Mouse (Mus musculus): ENCODE measurements at regions not wholly inside any gene's neighbourhood (a gene's known extent, or its start where the extent isn't known, plus 50 kb on each side); places are given as distances from the start of the nearest gene placed in this dataset.
"Not testable (repeated sequence)": the region's sequence is repeated elsewhere in the genome, so short reads cannot be mapped to it uniquely, and the experiment has no call there.

DNA sequence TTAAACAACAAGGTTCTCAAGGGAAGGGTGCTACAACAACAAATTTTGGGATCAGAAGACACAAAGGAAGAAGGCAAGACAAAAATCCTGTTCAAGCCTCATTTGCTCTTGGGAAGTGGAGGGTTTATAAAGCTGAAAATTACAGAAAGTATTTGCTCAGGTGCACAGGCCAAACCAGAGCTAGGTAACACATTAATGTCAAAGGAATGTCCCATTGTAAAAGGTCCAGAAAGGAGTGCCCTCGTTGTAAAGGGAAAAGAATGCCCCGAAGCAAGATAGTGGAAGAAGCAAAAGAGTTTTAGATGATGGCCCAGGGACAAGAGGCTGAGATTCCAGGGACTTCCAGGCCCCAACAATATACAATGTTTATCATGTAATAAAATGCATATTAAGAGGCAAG is 317.3 kb downstream of the Car8 start:
- DNase-seq (ENCODE audit: low spot score in 2 of 2) = no peak

DNA sequence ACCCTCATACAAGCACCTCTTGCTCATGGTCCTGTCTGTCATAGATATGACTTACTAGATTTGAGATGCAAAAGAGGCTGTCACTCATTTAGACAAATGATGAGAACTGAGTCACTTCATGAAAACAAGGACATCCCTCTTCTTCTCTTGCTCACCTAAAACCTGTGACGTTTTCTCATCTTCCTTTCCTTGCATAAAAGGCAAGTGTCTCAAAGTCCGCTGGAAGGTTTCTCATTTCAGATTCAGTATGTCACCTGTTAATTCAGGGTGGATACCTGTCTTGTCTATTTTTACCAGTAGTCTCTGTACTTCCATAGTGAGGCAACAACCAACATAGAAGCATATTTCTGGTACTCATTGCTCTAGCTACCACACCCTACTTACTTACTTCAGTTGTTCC is 325.6 kb downstream of the Car8 start:
- no peak for DNase-seq (ENCODE audit: low spot score in 2 of 2)

DNA sequence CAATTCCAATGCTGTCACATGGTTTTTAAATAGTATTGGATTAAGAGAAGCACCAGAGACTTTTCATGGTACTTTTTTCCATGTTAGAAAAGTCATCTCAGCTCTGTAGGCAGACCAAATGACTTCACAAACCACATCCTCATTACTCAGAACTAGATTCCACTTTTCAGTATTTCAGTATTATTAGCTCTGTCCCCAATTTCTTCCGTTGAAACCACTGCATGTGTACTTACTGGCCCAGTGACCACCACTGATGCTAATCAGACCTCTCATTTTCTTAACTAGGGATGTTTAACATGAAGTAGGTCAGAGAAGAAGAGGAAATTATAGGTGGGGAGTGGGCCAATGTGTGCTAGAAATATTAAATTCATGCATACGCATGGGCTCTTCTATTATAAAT is 326.2 kb downstream of the Car8 start:
- no peak for DNase-seq (ENCODE audit: low spot score in 2 of 2)

DNA sequence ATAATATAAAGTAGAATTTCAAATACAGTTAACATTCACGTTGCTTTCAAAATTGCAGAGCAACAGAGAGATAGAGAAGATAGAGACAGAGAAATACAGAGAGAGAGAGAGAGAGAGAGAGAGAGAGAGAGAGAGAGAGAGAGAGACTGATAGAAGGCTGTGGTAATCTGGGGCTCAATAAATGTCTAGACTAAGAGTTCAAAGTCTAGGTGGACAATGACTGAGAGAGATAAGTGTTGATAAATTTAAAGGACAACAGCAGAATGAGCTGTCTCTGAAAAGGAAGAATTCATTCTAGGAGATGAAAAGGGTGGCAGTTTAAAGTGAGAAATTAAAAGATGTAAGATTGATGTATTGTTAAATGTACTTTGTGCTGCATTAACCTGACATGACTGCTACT is 335.7 kb downstream of the Car8 start:
- no peak for DNase-seq (ENCODE audit: low spot score in 2 of 2)

DNA sequence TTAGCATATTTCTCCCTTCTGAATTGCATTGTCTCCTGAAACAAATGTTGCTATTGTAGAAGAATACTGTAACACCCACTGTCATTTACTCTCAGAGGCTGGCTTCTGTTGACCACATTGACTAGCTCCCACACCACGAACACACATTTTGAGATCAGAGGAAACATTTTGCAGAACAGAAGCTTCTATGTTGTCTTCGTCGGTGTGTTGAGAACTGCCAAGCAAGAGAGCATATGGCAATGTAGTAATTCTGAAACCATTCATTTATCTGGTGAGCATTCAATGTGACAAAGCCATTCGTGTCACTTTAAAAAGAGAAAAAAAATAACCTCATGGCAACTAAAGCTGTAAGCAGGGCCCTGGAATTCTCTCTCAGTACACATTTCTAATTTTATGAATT is 343.9 kb downstream of the Car8 start:
- DNase-seq (ENCODE audit: low spot score in 2 of 2) = no peak

DNA sequence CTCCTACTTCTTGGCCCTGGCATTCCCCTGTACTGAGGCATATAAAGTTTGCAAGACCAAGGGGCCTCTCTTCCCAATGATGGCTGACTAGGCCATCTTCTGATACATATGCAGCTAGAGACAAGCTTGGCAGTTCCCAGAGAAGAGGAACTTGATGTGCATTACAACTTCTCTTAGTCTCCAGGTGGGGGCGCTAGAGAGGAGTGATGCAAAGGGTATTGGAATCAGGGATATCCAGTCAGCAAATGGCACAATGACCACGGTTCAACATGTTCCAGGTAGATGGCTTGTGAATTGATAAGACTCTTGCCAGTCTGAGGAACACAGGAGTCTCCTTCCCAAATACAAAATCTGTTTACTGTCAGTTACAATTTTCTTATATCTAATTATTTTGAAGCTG is 347.7 kb downstream of the Car8 start:
- DNase-seq (ENCODE audit: low spot score in 2 of 2) = no peak

DNA sequence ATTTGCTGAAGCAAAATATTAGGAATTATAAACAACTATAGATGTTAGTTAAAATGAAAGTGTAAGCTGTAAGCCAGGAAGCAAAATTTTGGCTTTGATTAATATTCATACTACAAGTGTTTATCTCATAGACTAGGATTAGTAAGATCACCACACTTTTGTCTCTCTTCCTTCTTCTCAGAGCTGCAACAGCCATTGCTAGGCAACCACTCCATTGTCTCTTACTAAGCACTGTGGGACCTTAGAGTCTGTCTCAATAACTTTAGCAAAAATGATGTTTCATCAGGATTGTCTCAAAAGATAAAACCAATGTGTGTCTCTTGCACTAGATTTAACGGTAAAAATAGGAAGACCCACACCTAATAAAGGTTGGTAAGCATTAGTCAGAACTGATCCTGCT is 384.3 kb downstream of the Car8 start:
- DNase-seq (ENCODE audit: low spot score in 2 of 2) = no peak

DNA sequence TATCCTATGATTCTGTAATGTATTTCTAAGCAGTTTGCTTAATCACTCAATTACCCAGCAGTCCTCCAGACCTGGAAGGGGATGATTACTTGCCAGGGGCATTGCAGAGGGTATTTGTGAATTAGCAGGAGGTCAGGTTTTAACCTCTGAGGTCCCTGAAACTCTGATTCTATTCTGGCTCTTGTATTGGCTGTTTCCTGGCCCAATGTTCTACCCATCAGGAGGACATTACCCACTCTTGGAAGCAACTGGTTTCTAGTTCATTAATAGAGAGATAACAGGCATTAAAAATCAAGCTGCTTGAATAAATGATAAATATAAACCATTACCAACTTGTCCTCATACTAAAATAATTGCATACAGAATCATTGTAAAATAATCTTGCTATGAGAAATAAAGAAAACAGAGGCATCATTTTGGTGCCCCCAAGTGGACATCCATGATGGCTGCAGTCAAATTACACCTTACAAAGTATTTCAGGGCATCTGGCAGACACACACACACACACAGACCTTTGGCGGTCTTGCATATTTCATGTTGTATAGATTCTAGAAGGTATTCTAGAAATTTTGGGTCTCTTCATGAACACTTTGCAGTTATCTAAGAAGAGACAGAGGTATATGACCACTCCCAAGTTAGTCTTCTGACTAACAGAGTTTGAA is 385.6 kb downstream of the Car8 start:
- DNase-seq (ENCODE audit: low spot score in 2 of 2) = peak; percentile 11 to 48

DNA sequence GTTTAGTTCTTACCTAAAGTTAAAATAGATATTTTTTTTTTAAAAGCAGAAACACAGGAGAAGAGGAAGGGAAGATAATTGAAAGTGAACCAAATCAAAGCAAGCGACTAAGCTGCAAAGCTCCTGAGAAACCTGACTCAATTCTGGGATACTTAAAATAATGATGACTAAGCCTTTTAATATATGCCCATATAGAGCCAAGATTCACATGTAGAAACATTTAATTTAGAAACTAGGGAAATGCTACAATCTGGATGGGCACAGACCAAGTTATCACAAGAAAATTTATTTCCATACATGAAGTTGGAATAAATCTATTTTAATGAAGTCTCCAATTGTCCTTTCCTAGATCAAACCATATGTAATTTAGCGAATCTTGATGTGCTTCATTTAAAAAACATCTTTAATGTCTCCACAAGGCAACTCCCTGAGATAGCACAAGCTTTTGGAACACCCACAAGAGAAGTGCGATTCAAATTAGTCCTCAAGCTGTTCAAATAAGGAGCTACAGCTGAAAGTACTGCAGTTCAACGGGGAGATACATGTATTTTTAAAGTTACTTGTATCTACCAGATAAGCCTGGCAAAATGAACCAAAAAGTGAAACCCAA is 386.7 kb downstream of the Car8 start:
- DNase-seq (ENCODE audit: low spot score in 2 of 2) = peak in 1 of 2 experiments; percentile 11

DNA sequence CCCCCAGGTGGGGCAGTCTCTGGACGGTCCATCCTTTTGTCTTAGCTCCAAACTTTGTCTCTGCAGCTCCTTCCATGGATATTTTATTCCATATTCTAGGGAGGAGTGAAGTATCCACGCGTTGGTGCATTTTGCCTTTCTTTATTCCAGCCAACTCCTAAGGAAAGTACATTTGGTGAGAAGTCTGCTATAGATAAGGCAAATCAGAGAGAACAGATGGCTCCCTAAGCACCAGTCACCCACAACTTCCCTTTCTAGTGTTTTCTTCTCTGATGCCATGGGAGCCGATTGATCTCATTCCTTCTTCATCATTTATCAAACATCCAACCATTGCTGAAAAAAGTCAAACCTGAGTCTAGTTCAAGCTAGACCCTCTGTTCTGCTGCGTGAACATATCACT is 391.4 kb downstream of the Car8 start:
- no peak for DNase-seq (ENCODE audit: low spot score in 2 of 2)

DNA sequence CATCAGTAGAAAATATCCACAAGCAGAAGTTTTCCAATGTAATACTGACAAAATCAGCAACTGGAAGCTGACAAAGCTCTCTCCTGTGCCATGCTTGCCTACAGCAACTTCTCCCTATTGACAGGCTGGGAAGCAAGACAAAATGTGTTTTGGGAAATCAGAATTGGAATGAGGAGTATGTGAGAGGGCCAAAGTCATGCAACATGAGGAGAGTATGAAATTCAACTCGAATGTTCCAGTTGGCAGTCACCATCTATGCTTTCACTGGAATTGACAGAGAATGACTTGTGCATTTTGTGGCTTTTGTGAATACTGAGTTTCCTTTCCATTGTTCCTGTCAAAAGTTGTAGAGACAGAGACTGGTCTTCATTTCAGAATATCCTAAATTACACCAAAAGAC is 409.7 kb downstream of the Car8 start:
- DNase-seq (ENCODE audit: low spot score in 2 of 2) = no peak

DNA sequence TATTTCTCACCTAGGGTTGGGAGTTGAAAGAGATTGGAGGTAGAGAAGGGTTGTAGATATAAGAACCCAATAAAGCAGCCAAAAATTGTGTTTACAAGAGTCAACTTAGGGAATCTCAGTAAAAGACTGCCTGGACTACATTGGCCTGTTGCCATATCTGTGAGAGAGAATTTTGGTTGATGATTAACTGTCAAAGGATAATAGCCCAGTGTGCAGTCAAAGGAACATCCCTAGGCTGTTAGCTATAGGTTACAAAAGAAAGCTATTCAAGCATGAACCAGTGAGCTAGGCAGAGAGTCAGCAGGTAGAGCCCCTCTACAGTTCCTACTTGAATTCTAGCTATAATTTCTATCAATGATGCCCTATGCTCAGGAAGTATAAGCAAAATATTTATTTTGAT is 419.0 kb downstream of the Car8 start:
- DNase-seq (ENCODE audit: low spot score in 2 of 2) = no peak

DNA sequence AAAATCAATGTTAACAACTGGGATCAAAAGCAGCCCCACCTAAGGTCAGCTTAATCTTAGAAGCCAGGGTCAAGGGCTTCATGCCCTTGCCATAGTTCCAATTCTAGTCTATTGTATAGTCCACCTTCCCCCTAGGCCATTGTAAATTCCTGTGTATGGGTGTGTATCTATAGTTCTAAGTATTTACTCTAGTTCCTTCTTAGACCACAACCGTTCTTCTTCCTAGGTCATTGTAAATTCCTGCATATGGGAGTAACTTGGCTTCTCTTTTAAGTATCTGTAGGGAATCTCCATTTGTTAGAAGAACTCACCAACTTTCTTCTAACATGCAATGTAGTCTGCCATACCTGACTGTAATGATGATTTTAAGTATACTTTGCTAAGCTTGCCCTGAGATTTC is 461.1 kb downstream of the Car8 start:
- not testable (repeated sequence) for DNase-seq (ENCODE audit: low spot score in 2 of 2)

DNA sequence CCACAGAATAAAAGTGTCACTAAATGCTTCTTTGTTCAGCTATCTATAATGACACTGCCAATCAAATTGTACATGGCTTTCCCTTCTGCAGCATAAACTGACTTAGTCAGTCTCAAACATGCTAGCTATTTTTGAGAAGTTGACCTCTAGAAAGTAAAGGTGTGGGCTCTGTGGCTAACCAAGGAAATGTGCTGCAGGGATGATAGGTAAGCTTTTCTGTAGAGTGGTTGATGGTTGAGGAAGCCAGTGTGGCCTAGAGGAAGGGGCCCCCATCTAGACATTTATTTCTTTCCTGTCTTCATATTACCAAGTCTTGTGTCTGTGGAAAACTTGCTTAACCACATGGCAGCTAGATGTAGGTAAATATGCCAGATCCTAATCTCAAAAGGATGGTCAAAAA is 483.4 kb downstream of the Car8 start:
- no peak for DNase-seq (ENCODE audit: low spot score in 2 of 2)

DNA sequence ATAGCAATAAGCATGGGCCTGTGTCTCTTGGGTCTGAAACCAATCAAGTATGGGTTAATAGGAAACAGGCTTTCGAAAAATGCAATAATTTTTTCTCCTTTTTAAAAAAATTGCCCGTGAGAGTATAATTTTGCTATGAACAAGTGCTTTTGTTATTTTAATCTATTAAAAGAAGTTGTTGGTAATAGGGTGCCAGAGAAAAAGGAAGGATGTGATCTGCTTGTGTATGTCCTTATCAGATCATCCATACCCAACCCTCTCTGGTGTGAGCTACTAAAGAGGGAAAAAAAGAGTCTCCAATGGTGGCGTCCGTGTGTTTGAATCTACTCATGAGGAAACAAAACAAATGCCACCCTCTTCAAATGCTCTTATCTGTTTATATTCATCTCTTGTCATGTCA is 484.9 kb downstream of the Car8 start:
- no peak for DNase-seq (ENCODE audit: low spot score in 2 of 2)

DNA sequence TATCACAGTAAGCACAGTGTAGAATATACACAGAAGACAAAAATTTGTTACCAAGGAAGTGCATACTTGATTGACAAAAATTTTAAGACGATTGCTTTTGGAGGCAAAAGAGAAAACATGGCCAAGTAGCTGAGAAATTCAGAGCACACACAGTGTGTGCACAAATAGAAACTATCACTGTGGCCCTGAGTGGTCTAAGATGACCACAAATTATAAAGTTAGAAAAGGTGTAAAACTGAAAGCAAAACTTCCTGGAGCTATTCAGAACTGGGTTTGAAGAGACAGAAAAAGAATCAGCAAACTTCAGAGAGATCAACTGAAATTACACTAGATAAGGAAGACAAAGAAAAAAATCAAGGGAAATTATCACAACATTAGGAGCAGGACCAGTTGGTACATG is 487.6 kb downstream of the Car8 start:
- no peak for DNase-seq (ENCODE audit: low spot score in 2 of 2)

DNA sequence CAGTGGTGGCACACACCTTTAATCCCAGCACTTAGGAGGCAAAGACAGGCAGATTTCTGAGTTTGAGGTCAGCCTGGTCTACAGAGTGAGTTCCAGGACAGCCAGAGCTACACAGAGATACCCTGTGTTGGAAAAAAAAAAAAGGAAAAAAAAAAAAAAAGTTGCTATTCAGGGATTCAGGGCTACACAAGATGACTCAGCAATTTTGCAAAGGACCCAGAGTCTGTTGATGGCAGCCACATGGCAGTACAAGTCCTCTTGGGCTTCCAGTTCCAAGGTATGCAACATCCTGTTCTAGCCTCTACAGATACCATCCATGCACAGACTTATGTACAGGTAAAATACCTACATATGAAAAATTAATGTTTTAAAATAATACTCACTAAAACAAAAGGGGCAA is 515.9 kb downstream of the Car8 start:
- DNase-seq (ENCODE audit: low spot score in 2 of 2) = no peak

DNA sequence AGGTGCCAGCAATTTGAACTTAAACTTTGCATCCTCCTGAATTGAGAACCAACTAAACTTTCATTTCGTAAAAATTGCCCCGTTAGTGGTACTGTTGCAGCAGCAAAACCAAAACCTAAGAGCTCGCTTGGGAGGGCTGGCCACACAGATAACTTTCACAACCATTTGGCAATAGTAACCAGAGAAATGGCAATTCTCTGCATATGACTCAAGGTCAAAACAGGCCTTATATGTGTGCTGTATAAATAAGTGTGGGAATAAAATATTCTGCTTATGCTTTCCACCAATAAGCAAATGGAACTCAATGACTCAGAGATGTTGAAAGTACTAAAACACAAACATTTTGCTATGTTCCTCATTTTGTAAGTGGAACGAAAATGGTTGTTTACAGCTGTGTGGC is 550.3 kb downstream of the Car8 start:
- no peak for DNase-seq (ENCODE audit: low spot score in 2 of 2)

DNA sequence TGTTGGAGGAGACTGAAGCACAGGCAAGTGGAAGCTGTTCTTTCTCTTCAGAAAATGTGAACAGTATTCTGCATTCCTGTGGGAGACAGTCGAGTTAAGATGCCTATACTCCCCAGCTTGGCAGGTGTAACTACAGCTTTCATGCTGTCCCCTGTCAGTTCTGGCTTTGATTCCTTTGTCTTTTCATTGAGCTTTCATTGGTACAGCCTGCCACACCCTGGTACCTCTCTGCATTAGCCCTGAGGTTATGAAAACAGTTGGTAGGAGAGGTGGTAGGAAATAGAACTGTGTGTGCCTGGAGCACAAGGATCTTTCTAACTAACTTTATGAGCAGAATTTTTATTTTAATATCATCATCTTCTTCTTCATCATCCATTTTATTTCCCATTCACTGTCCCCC is 551.6 kb downstream of the Car8 start:
- DNase-seq (ENCODE audit: low spot score in 2 of 2) = no peak

DNA sequence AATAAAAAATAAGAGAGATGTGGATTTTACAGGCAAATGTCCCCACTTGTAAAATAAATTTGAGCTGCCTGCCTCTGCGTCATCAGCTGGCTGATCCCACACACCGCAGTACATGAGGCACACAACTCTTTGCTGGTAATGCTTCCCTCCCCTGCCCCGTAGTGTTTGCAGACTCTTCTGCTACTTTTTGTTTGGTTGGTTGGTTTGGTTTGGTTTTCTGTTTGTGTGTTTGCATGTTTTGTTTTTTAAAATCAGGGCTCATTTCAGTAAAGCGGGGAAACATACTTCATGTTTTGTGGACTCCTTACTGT is 568.1 kb downstream of the Car8 start:
- DNase-seq (ENCODE audit: low spot score in 2 of 2) = no peak

DNA sequence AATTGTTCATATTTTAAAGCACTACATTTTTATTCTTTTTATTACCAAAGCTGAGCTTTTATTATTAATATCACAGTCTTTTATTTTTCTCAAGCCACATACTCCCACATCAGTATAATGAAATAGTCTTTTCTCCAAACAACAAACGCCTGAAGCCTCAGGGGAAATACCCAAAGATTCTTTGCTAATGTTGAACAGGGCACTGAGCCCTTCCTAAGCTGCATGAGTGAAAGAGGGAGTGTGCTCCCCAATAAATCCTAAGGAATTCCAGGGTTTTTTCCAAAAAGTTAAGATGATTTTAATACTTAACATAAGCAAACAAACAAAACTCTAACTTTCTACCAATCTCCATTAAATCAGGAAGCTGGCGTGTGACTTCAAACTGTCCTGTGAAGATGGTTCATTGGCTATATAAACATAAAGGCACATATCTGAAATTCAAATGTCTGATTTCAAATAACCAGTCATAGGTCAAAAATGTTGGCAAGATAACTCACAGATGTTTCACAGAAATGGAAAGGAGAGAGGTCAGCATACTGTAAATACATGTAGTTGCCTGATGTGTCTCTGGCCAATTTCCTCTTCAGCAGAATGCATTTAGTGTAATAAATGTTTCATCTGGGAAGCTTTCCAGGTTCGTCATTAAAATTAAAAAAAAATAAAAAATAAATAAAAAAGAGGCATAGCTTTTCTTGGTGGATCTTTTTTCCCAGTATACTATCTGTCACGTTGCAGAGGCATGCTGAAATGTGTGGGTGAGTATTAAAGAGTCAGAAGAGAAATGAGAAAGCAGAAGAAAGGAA is 568.6 kb downstream of the Car8 start:
- no peak for DNase-seq (ENCODE audit: low spot score in 2 of 2)

DNA sequence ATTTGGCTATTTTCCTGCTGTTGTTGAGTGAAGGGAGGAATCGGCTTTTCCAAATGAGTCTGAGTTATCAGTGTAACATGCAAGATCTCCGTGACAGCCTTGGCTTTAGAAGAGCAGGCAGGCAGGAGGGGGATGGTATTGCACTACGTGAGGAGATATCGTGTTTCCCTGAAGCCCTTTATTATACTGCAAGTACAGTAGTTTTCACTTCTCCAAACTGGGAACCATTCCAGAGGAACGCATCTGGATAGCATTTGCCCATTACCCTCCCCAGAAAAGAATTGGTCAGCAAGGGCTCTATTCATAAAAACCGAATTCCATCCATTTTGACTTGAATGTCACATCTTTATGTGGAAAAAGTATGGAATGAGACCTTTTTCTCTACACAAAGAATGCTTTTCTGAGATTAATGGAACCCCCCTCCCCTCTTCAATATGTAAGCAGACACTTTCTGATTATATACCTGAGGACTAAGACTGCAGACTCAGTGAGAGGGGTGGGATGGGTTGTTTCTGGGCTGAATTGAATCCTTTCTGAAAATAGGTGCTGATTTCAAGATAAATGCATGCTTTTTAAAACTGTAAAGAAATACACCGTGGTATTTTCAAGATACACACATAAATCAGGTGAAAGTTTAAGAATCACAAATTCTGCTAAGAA is 571.8 kb downstream of the Car8 start:
- no peak for DNase-seq (ENCODE audit: low spot score in 2 of 2)

All from frontal cortex, postnatal 10 days (tissue).